Mouse (Mus musculus) liver, adult 2 months (tissue): ENCODE measurements around the gene Gpr82.

Source experiments
- CTCF ChIP-seq: fragments of 200-500 bp; IDR thresholded peaks from 2 replicates; pipeline ENCODE4 v1.5.1; 2011; ENCODE audit warnings: low read depth, low read length, control low read depth
- POLR2A ChIP-seq: fragments of 200-500 bp; IDR thresholded peaks from 2 replicates; pipeline ENCODE4 v1.6.1; 2011; ENCODE audit warnings: low read length, control low read depth; ENCODE audit not compliant: insufficient read depth; ENCODE audit errors: extremely low read depth

- TF ChIP-seq CTCF (no peak), POLR2A (no peak)
These were observed 22.3 kb upstream of the Gpr82 start for GRCm38 (mm10) chrX:13638894-13639293.
